Mouse (Mus musculus) heart, adult 2 months (tissue): ENCODE results near the gene Grin2d. TPM values are rescaled to one million over a fixed set of nuclear protein-coding genes. Genes with fewer than 3 reads are reported as not detected.
A peak's percentile ranks its signal among the peaks of the same experiment; 100 is the strongest.

Source experiments
- DNase-seq, 2 experiments: peaks; one replicate each; pipeline ENCODE4 v3.0.0; 2021
- H3K27ac ChIP-seq: fragments of 200-600 bp; 2 replicates; pipeline ENCODE4 v1.8.1; 2022
- H3K27me3 ChIP-seq: fragments of 200-500 bp; 2 replicates; pipeline ENCODE4 v1.6.1; 2012; ENCODE audit warnings: mild to moderate bottlenecking, low read length, inconsistent platforms, mixed read lengths; ENCODE audit not compliant: control insufficient read depth, insufficient read depth
- H3K36me3 ChIP-seq: fragments of 200-500 bp; 2 replicates; pipeline ENCODE4 v1.6.1; 2012; ENCODE audit warnings: low read length, inconsistent platforms; ENCODE audit not compliant: control insufficient read depth, insufficient read depth
- H3K4me1 ChIP-seq: fragments of 200-500 bp; 2 replicates; pipeline ENCODE4 v1.6.1; 2011; ENCODE audit warnings: low read length; ENCODE audit not compliant: control insufficient read depth, insufficient read depth
- H3K4me3 ChIP-seq: fragments of 200-600 bp; 2 replicates; pipeline ENCODE4 v1.8.1; 2022
- H3K79me2 ChIP-seq: fragments of 200-500 bp; replicated peaks from 2 replicates; pipeline ENCODE4 v1.6.1; 2012; ENCODE audit warnings: mild to moderate bottlenecking, inconsistent platforms, low read length, moderate library complexity, mixed read lengths; ENCODE audit not compliant: control insufficient read depth, insufficient read depth
- H3K9ac ChIP-seq: fragments of 200-500 bp; 2 replicates; pipeline ENCODE4 v1.6.1; 2012; ENCODE audit warnings: low read depth, mild to moderate bottlenecking, control low read depth, inconsistent platforms, low read length, mixed read lengths
- CTCF ChIP-seq: fragments of 200-600 bp; IDR thresholded peaks from 2 replicates; pipeline ENCODE4 v1.8.1; 2022; ENCODE audit warnings: antibody characterized with exemption, mild to moderate bottlenecking, moderate library complexity
- EP300 ChIP-seq: fragments of 200-500 bp; IDR thresholded peaks from 2 replicates; pipeline ENCODE4 v1.6.1; 2011; ENCODE audit warnings: low read depth, low read length, control low read depth; ENCODE audit not compliant: insufficient read depth
- POLR2A ChIP-seq: fragments of 200-500 bp; IDR thresholded peaks from 2 replicates; pipeline ENCODE4 v1.6.1; 2011; ENCODE audit warnings: mild to moderate bottlenecking, low read depth, low read length, control low read depth; ENCODE audit not compliant: insufficient read depth
- WGBS: fragments of 180-500 bp; shearing (Covaris S2); methylation state at CpG from one replicate; pipeline ENCODE4 v1.1.7; 2018; 5-methylcytosine and 5-hydroxymethylcytosine counted together
- intact Hi-C: fragments of 180-260 bp; cut with DNase I; formaldehyde crosslinking; loops from one replicate; pipeline ENCODE4 v1.15.1; 2025
- polyA plus RNA-seq: library from polyadenylated mRNA; depleted of rRNA; stranded (reverse); fragments of >200 nt; gene quantifications from 2 replicates; pipeline ENCODE4 v1.2.3, GENCODE M21; 2012
- total RNA-seq, 2 experiments: library from RNA; stranded (reverse); gene quantifications; 2 replicates each; pipeline ENCODE4 v1.2.3; 2021

Gene Grin2d
- total and polyA plus RNA-seq, 3 experiments = 0.31 to 0.92 (median 0.43) TPM

DNA sequence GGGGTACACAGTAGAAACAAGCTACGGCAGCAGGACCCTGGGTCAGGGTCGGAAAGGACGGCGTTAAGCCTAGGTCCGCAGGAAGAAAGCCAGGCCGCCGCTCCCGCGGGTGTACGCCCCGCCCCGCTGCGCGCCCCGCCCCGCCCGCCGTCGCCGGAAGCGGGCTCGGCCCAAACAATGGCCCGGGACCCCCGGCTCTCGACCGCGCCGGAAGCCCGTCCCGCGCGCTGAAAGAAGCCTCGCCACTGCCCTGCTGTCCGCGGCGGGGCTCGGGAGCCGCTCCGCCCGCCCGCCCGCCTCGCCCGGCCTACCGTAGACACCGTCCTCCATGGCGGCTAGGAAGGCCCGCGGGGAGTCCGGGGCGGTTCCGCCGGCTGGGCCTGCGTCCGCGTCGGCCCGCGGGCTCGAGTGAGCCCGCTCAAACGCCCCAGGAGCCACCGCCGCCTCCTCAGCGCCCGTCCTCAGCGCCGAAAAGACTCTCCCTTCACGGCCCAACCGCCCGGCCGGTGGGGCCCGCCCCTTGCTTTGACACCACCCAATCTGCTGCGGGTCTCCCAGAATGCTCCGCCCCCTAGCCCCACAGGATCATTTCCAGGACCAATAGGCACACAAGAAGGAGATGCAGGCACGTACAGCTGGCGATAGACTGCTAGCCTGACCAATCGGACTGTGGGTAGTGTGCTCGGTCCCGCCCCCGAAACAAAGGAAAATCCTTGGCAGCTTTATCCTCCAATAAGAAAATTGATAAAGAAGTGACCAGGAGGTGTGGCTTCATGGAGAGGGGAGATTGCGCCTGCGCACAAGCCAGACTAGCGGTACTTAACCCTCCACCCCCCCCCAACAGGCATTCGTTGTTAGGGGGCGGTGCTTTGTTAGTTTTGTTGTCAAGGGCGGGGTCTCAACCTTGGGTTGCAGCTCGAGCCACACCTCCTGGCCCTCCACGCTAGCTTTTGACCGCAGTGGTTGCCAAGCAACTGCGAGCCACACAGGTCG, 64.1 kb downstream of the Grin2d start, which contains the start of gene Cyth2:
Cyth2 (minus strand) TSS at position 795 of the 993 bp plus-strand sequence.
- Histone ChIP-seq H3K27ac (peak within 1 kb of the TSS; percentile 97), H3K9ac (peak within 1 kb of the TSS; percentile 92), H3K36me3 (peaks cover 4% of the 10 kb centered on the region), H3K27me3 (no peaks in the 10 kb centered on the region), H3K4me3 (peak within 1 kb of the TSS; percentile 67), H3K79me2 (no peaks in the 10 kb centered on the region), H3K4me1 (peaks cover 6% of the 10 kb centered on the region)
- TF ChIP-seq EP300 (no peak), POLR2A (peak; percentile 83)
- intact Hi-C loops = loop anchor here (10.0 kb wide), 1 partner anchor 1069 kb away; the partner anchor contains the start of gene Vrk3
- WGBS = under 1% methylated on average over 89 of the region's 92 CpGs
- peak; percentile 96 to 99 for DNase-seq

DNA sequence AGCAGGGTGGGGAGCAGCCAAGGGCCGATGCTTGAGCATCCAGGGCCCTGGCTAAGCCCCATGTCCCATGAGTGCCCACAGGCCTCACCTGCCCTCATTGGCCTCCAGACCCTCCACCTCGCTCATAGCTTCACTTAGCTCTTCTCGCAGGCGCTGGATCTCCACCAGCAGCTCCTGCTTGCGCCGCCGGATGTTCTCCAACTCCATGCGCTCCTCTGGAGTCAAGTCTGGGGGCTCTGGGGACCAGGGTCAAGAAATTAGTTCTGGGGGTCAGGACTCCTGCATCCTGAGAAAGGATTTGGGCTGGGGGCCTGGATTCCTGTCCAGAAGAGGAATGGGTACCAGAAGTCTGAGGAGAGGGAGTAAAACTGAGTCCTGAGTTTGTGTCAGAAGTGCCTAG, 65.3 kb downstream of the Grin2d start:
- 85% methylated on average over 8 of the region's 8 CpGs for WGBS
- intact Hi-C loops = loop anchor here (10.0 kb wide), 1 partner anchor 1068 kb away; the partner anchor contains the start of gene Vrk3
- peak overlapping the region; percentile 67 for H3K4me3 ChIP-seq
- peaks cover 4% of the 10 kb centered on the region for H3K36me3 ChIP-seq
- H3K27ac ChIP-seq = peak overlapping the region; percentile 97; the same call in 1 of the 2 replicates
- no peak for TF ChIP-seq EP300
- no peak for TF ChIP-seq CTCF
- no peak for TF ChIP-seq POLR2A
- no peaks in the 10 kb centered on the region for H3K79me2 ChIP-seq
- H3K9ac ChIP-seq = peak overlapping the region; percentile 32; the same call in 1 of the 2 replicates
- peaks cover 6% of the 10 kb centered on the region for H3K4me1 ChIP-seq
- H3K27me3 ChIP-seq = no peaks in the 10 kb centered on the region
- no peak for DNase-seq

DNA sequence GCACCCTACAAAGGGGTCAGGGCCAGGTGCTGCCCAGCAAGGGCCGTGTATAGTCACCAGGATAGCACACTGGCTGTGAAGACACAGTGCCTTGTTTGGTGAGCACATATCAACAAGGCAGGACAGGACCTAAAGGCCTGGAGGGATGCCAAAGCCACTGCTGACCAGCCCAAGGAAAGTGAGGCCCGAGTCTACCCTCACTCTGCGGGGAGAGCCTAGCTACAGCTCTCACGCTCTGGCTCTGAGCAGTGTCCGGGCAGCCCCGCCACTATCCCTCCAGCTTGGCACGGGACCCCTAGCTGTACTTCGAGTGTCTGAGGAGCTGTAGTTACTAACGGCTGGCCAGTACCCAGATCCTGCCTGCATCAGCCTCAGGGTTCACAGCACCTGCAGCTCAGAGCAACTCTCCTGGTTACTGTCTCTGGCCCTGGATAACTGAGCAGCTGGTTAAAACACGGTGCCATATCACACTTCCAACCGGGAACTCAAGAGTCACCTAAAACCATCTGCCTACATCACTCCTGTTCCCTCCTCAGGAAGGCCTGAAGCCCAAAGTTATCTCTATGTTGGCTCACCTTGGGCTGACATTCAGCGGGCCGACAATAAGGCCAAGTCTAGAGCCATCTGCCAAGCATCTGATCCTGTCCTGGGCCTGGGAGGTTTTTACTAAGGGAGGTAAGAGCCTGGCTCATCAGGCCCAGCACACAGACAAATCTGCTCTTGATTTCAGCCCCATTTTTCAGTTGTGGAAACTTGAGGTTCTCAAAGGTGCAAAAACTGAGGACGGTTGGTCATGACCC, 68.7 kb downstream of the Grin2d start:
- no peak overlapping the region for H3K27ac ChIP-seq
- no peak overlapping the region for H3K9ac ChIP-seq
- WGBS = 58% methylated on average over 14 of the region's 14 CpGs
- H3K4me1 ChIP-seq = peaks cover 5% of the 10 kb centered on the region
- H3K36me3 ChIP-seq = peaks cover 4% of the 10 kb centered on the region
- H3K27me3 ChIP-seq = no peaks in the 10 kb centered on the region
- intact Hi-C loops = loop anchor here (5.0 to 10.0 kb wide), 3 partner anchors 87 to 1065 kb away; partner anchors contain the start of genes Bax, Fam83e and Vrk3
- TF ChIP-seq POLR2A (no peak), CTCF (no peak), EP300 (no peak)
- H3K4me3 ChIP-seq = no peak overlapping the region
- DNase-seq = peak in 1 of 2 experiments; percentile 42
- H3K79me2 ChIP-seq = no peaks in the 10 kb centered on the region

GRCm38 (mm10) chr7:45808471-45808870, 69.7 kb downstream of the Grin2d start:
- no peak overlapping the region for H3K4me3 ChIP-seq
- WGBS = 61% methylated on average over 11 of the region's 11 CpGs

DNA sequence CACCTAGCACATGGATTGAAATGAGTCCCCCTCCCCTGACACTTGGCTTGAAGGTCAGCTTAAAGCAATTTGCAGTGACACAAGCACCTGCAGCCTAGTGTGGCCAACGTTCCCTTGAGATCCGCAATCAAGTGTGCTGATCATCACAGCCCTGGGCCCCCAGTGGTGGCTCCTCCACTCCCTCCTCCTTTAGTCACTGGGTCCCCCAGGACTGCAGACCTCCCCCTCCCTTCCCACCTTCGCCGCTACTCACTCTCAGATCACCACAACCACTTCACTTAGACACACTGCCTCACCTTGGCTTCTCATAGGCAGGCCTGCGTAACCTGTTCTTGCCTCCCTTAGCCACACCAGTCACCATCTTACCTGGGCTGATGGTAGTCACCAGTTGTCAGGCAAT, 72.2 kb downstream of the Grin2d start:
- intact Hi-C loops = loop anchor here (5.0 to 10.0 kb wide), 2 partner anchors 84 to 341 kb away; partner anchors contain the start of genes Bax and Fam83e

More at GRCm38 (mm10) chr7:45808471-45808870, 69.7 kb downstream of the Grin2d start:
- intact Hi-C loops = loop anchor here (5.0 to 10.0 kb wide), 2 partner anchors 86 to 344 kb away; partner anchors contain the start of genes Bax and Fam83e
- no peaks in the 10 kb centered on the region for H3K79me2 ChIP-seq
- no peak for DNase-seq
- peaks cover 4% of the 10 kb centered on the region for H3K36me3 ChIP-seq
- H3K9ac ChIP-seq = no peak overlapping the region
- peaks cover 5% of the 10 kb centered on the region for H3K4me1 ChIP-seq
- no peak for TF ChIP-seq EP300
- no peak for TF ChIP-seq CTCF
- no peak for TF ChIP-seq POLR2A
- H3K27me3 ChIP-seq = no peaks in the 10 kb centered on the region
- no peak overlapping the region for H3K27ac ChIP-seq

More for the DNA sequence above, 72.2 kb downstream of the Grin2d start:
- 64% methylated on average over 5 of the region's 5 CpGs for WGBS
- H3K27ac ChIP-seq = no peak overlapping the region
- TF ChIP-seq POLR2A = no peak
- TF ChIP-seq EP300 = no peak
- TF ChIP-seq CTCF = no peak
- H3K79me2 ChIP-seq = no peaks in the 10 kb centered on the region
- no peaks in the 10 kb centered on the region for H3K27me3 ChIP-seq
- no peak for DNase-seq
- H3K4me1 ChIP-seq = peaks cover 3% of the 10 kb centered on the region
- H3K36me3 ChIP-seq = no peaks in the 10 kb centered on the region
- no peak overlapping the region for H3K9ac ChIP-seq
- H3K4me3 ChIP-seq = no peak overlapping the region
